Mouse (Mus musculus) hindbrain, postnatal 0 days (tissue): ENCODE results near the gene D7Ertd443e. TPM values are rescaled to one million over a fixed set of nuclear protein-coding genes. Genes with fewer than 3 reads are reported as not detected.

Source experiments
- ATAC-seq: fragments of 200-750 bp; cut with Nextera tagmentation; 2 replicates; pipeline ENCODE4 v1.8.0; 2017; ENCODE audit warnings: mild to moderate bottlenecking, moderate TSS enrichment, moderate library complexity
- DNase-seq: peaks from one replicate; pipeline ENCODE4 v3.0.0-alpha.2; 2015; ENCODE audit warnings: low spot score
- H3K27ac ChIP-seq: fragments of 300-500 bp; sonication (generic); 2 replicates; pipeline ENCODE4 v1.5.1; 2014; ENCODE audit warnings: mild to moderate bottlenecking
- H3K27me3 ChIP-seq: fragments of 300-500 bp; sonication (generic); 2 replicates; pipeline ENCODE4 v1.6.1; 2014; ENCODE audit warnings: low read length, mixed read lengths; ENCODE audit not compliant: insufficient read depth
- H3K36me3 ChIP-seq: fragments of 300-500 bp; sonication (generic); 2 replicates; pipeline ENCODE4 v1.6.1; 2014; ENCODE audit warnings: low read length, mixed read lengths; ENCODE audit not compliant: insufficient read depth
- H3K4me1 ChIP-seq: fragments of 300-500 bp; sonication (generic); 2 replicates; pipeline ENCODE4 v1.6.1; 2014; ENCODE audit warnings: antibody characterized with exemption, low read length, mixed read lengths; ENCODE audit not compliant: insufficient read depth
- H3K4me2 ChIP-seq: fragments of 300-500 bp; sonication (generic); 2 replicates; pipeline ENCODE4 v1.6.1; 2014; ENCODE audit warnings: low read depth, mild to moderate bottlenecking, low read length, moderate library complexity, mixed read lengths
- H3K4me3 ChIP-seq: fragments of 300-500 bp; sonication (generic); 2 replicates; pipeline ENCODE4 v1.5.1; 2014; ENCODE audit warnings: low read length
- H3K9ac ChIP-seq: fragments of 300-500 bp; sonication (generic); replicated peaks from 2 replicates; pipeline ENCODE4 v1.6.1; 2014; ENCODE audit warnings: mild to moderate bottlenecking, low read length, moderate library complexity, mixed read lengths
- H3K9me3 ChIP-seq: fragments of 300-500 bp; sonication (generic); 2 replicates; pipeline ENCODE4 v1.6.1; 2016; ENCODE audit warnings: low read length, mixed read lengths
- CTCF ChIP-seq: IDR thresholded peaks from 2 replicates; pipeline ENCODE4 v1.5.1; 2016; ENCODE audit warnings: antibody characterized with exemption, control low read depth, low read depth
- WGBS: fragments of 180-500 bp; shearing (Covaris S2); extraction: QIAGEN DNeasy Blood & Tissue Kit; methylation state at CpG from one replicate; pipeline ENCODE4 v1.1.7; 2014; 5-methylcytosine and 5-hydroxymethylcytosine counted together
- polyA plus RNA-seq: library from polyadenylated mRNA; unstranded; fragments of >200 nt; fragmentation: Nextera tagmentation; extraction: Ambion mirVana; gene quantifications from 2 replicates; pipeline ENCODE4 v1.2.1, GENCODE M21; 2015
- total RNA-seq: library from RNA; depleted of rRNA; stranded (reverse); fragments of >200 nt; gene quantifications from 2 replicates; pipeline ENCODE4 v1.2.3, GENCODE M21; 2014

D7Ertd443e gene
- total and polyA plus RNA-seq, 2 experiments from 2014 or later = 0.16 to 0.41 TPM

- TF ChIP-seq CTCF = peak; percentile 74
- ATAC-seq (no peak), DNase-seq (peak; percentile 64)
- Histone ChIP-seq H3K4me2 (no peak overlapping the region), H3K9me3 (no peaks in the 10 kb centered on the region), H3K4me1 (no peaks in the 10 kb centered on the region), H3K9ac (no peak overlapping the region), H3K27ac (no peak overlapping the region), H3K4me3 (no peak overlapping the region), H3K27me3 (no peaks in the 10 kb centered on the region), H3K36me3 (no peaks in the 10 kb centered on the region)
- 44% methylated on average over 4 of the region's 4 CpGs for WGBS
These were observed 122.1 kb downstream of the D7Ertd443e start for GRCm38 (mm10) chr7:134263146-134263906.

GRCm38 (mm10) chr7:134261003-134261701 lies 124.3 kb downstream of the D7Ertd443e start:
- H3K27ac ChIP-seq = no peak overlapping the region
- no peak for ATAC-seq
- no peak overlapping the region for H3K4me3 ChIP-seq
- peak; percentile 33 for DNase-seq
- TF ChIP-seq CTCF = no peak
- H3K9ac ChIP-seq = no peak overlapping the region
- no peaks in the 10 kb centered on the region for H3K36me3 ChIP-seq
- 44% methylated on average over 4 of the region's 4 CpGs for WGBS
- H3K4me1 ChIP-seq = no peaks in the 10 kb centered on the region
- no peaks in the 10 kb centered on the region for H3K27me3 ChIP-seq
- H3K9me3 ChIP-seq = no peaks in the 10 kb centered on the region
- no peak overlapping the region for H3K4me2 ChIP-seq

GRCm38 (mm10) chr7:134250273-134250870 lies 135.1 kb downstream of the D7Ertd443e start:
- Histone ChIP-seq H3K27me3 (no peaks in the 10 kb centered on the region), H3K9ac (no peak overlapping the region), H3K9me3 (no peaks in the 10 kb centered on the region), H3K4me1 (no peaks in the 10 kb centered on the region), H3K4me3 (no peak overlapping the region), H3K27ac (no peak overlapping the region), H3K4me2 (no peak overlapping the region), H3K36me3 (no peaks in the 10 kb centered on the region)
- DNase-seq = no peak
- WGBS = 87% methylated on average over 7 of the region's 7 CpGs
- ATAC-seq = no peak
- no peak for TF ChIP-seq CTCF

GRCm38 (mm10) chr7:134248041-134248440 lies 137.4 kb downstream of the D7Ertd443e start:
- Histone ChIP-seq H3K27ac (no peak overlapping the region), H3K36me3 (no peaks in the 10 kb centered on the region), H3K4me1 (no peaks in the 10 kb centered on the region), H3K9ac (no peak overlapping the region), H3K4me2 (no peak overlapping the region), H3K9me3 (no peaks in the 10 kb centered on the region), H3K27me3 (no peaks in the 10 kb centered on the region), H3K4me3 (no peak overlapping the region)
- 94% methylated on average over 2 of the region's 2 CpGs for WGBS
- ATAC-seq = no peak
- DNase-seq = no peak
- no peak for TF ChIP-seq CTCF

- Histone ChIP-seq H3K4me3 (no peak overlapping the region), H3K9me3 (no peaks in the 10 kb centered on the region), H3K9ac (no peak overlapping the region), H3K4me1 (no peaks in the 10 kb centered on the region), H3K27ac (no peak overlapping the region), H3K27me3 (no peaks in the 10 kb centered on the region), H3K36me3 (no peaks in the 10 kb centered on the region), H3K4me2 (no peak overlapping the region)
- TF ChIP-seq CTCF = no peak
- no peak for DNase-seq
- no peak for ATAC-seq
- WGBS = 40% methylated on average over 5 of the region's 5 CpGs
These were observed 138.8 kb downstream of the D7Ertd443e start for GRCm38 (mm10) chr7:134246624-134247023.

GRCm38 (mm10) chr7:134242773-134243172 lies 142.7 kb downstream of the D7Ertd443e start:
- no peak overlapping the region for H3K4me2 ChIP-seq
- no peak overlapping the region for H3K27ac ChIP-seq
- H3K9me3 ChIP-seq = no peaks in the 10 kb centered on the region
- no peaks in the 10 kb centered on the region for H3K36me3 ChIP-seq
- DNase-seq (no peak), ATAC-seq (no peak)
- no peaks in the 10 kb centered on the region for H3K4me1 ChIP-seq
- no peak for TF ChIP-seq CTCF
- 74% methylated on average over 1 of the region's 1 CpGs for WGBS
- H3K27me3 ChIP-seq = no peaks in the 10 kb centered on the region
- H3K9ac ChIP-seq = no peak overlapping the region
- H3K4me3 ChIP-seq = no peak overlapping the region
